In genomic region chr19:6400096-6401086, GRCm38 (mm10) we compare ENCODE assay signal across 9 mouse cellular contexts. TPM values are rescaled to one million over a fixed set of nuclear protein-coding genes. Genes with fewer than 3 reads are reported as not detected.
DNase-seq lines count a peak whose midpoint lies in the region; ATAC-seq and TF ChIP-seq lines count a peak whose summit lies in the region.
"Had no signal": no experiment of that assay in that cellular context is flagged by ENCODE, and none has a peak within 500 bp of the region (broad histone marks: within the 10 kb centered on the region; RNA-seq: fewer than 3 reads in every experiment).

No protein-coding gene starts in this region.

- DNase-seq in heart, adult 9 months (ENCODE audit: low spot score in 2 of 2), result peak; percentile 43 to 62
- no peak for DNase-seq in limb, embryonic 10.5 days (ENCODE audit: low spot score)
- DNase-seq in frontal cortex, adult 2 months (ENCODE audit: extremely low spot score in 1 of 2, low spot score in 1 of 2), result no peak
- DNase-seq in cerebellum, adult 9-11 months, result no peak

- no peaks in the 10 kb centered on the region; the same call in 1 of the 2 replicates for H3K36me3 ChIP-seq in erythroblast, embryonic 14.5 days (ENCODE audit: control insufficient read depth)
- H3K36me3 ChIP-seq in E14TG2a.4 (ENCODE audit: insufficient read depth, low read length) (peaks cover 24% of the 10 kb centered on the region), myocyte (ENCODE audit: control insufficient read depth, insufficient read depth) (no peaks in the 10 kb centered on the region)
- no peaks in the 10 kb centered on the region for H3K36me3 ChIP-seq in limb, embryonic 10.5 days

- no peak overlapping the region for H3ac ChIP-seq in myocyte (ENCODE audit: control insufficient read depth, insufficient read length)

- H3K27me3 ChIP-seq in erythroblast, embryonic 14.5 days (ENCODE audit: control insufficient read depth), result peaks cover 59% of the 10 kb centered on the region
- H3K27me3 ChIP-seq in E14TG2a.4 (ENCODE audit: insufficient read depth, low read length) (peaks cover 49% of the 10 kb centered on the region), myocyte (ENCODE audit: control insufficient read depth, insufficient read depth, insufficient read length) (peaks cover 44% of the 10 kb centered on the region)
- H3K27me3 ChIP-seq in limb, embryonic 10.5 days (ENCODE audit: low read depth, poor library complexity, severe bottlenecking), result peaks cover 88% of the 10 kb centered on the region

- 3% methylated on average over 29 of the region's 29 CpGs for WGBS in limb, embryonic 10.5 days

- TF ChIP-seq POLR2A in myocyte (IDR thresholded peaks at IDR 0.05; ENCODE audit: insufficient read length, low read depth), result no peak

- H3K4me1 ChIP-seq in erythroblast, embryonic 14.5 days (ENCODE audit: control insufficient read depth), result peaks cover 31% of the 10 kb centered on the region
- H3K4me1 ChIP-seq in E14TG2a.4 (replicated peaks; ENCODE audit: low read depth, low read length), result peaks cover 79% of the 10 kb centered on the region
- H3K4me1 ChIP-seq in limb, embryonic 10.5 days, result peaks cover 58% of the 10 kb centered on the region

- peak overlapping the region; percentile 62 for H3K4me2 ChIP-seq in myocyte (ENCODE audit: low read depth)

- TF ChIP-seq CTCF in E14TG2a.4 (conservative IDR thresholded peaks at IDR 0.05; ENCODE audit: low read length), result no peak

- no peaks in the 10 kb centered on the region for H3K79me2 ChIP-seq in myocyte (ENCODE audit: control insufficient read depth, insufficient read depth)

- peaks cover 3% of the 10 kb centered on the region; the same call in 1 of the 2 replicates for H3K9me3 ChIP-seq in erythroblast, embryonic 14.5 days (ENCODE audit: control insufficient read depth, low read length)
- no peaks in the 10 kb centered on the region for H3K9me3 ChIP-seq in E14TG2a.4 (ENCODE audit: low read length)
- H3K9me3 ChIP-seq in limb, embryonic 10.5 days (replicated peaks), result no peaks in the 10 kb centered on the region

- peak overlapping the region; percentile 77 for H3K27ac ChIP-seq in limb, embryonic 10.5 days
- H3K27ac ChIP-seq: macrophage had no signal

- peak overlapping the region; percentile 14 for H3K4me3 ChIP-seq in erythroblast, embryonic 14.5 days (replicated peaks)
- peak overlapping the region; percentile 87 for H3K4me3 ChIP-seq in E14TG2a.4 (replicated peaks; ENCODE audit: low read length)
- peak overlapping the region; percentile 74 for H3K4me3 ChIP-seq in limb, embryonic 10.5 days
- no peak overlapping the region for H3K4me3 ChIP-seq in myocyte

- ATAC-seq in erythroblast, adult 5-6 weeks (replicated peaks; ENCODE audit: low FRiP score, poor library complexity, severe bottlenecking), result no peak

TF ChIP-seq in myocyte, 11 proteins besides CTCF, POLR2A, EP300 and RAD21:
- TF ChIP-seq MAX (IDR thresholded peaks at IDR 0.05; ENCODE audit: low read depth) (no peak), REST (IDR thresholded peaks at IDR 0.05; ENCODE audit: insufficient read depth, insufficient read length) (no peak), TCF3 (IDR thresholded peaks at IDR 0.05; ENCODE audit: insufficient read length, low read depth) (no peak), CEBPB (IDR thresholded peaks at IDR 0.05; ENCODE audit: insufficient read depth, poor library complexity, severe bottlenecking) (no peak), MYOD1 (IDR thresholded peaks at IDR 0.05; ENCODE audit: control insufficient read depth in 1 of 3, insufficient read length in 2 of 3, low read depth in 2 of 3) (no peak), POLR2AphosphoS2 (IDR thresholded peaks at IDR 0.05; ENCODE audit: insufficient read length, low read depth) (no peak), TCF12 (IDR thresholded peaks at IDR 0.05; ENCODE audit: insufficient read depth, poor library complexity, severe bottlenecking) (no peak), USF1 (IDR thresholded peaks at IDR 0.05; ENCODE audit: low read depth) (no peak), E2F4 (IDR thresholded peaks at IDR 0.05; ENCODE audit: insufficient read depth) (no peak)

RNA-seq across cellular contexts. Expression of gene Rasgrp2, which starts 1.3 kb away (rescaled TPM):
- 0.71 and 0.73 TPM in 2 replicates for polyA plus RNA-seq in erythroblast, embryonic 14.5 days (2012)
- 55.4 and 90.1 TPM in 2 replicates for total RNA-seq in erythroblast, adult 5-6 weeks (2015; ENCODE audit: low replicate concordance)
- 31.9 and 39.0 TPM in 2 replicates for total RNA-seq in erythroblast, adult 5-6 weeks (2017; ENCODE audit: low replicate concordance)
- 14.6 and 16.7 TPM in 2 replicates for polyA plus RNA-seq in limb, embryonic 10.5 days (2016; fragmentation: Nextera tagmentation; extraction: Ambion mirVana)
- polyA plus RNA-seq in myocyte (2012; fragmentation: generic; extraction: Trizol), result 8.0 TPM
- polyA plus RNA-seq in frontal cortex, adult 2 months (2012; rRNA removed), result 70.0 and 74.0 TPM in 2 replicates

RNA-seq across cellular contexts. Expression of gene Pygm, which starts 16.2 kb away (rescaled TPM):
- polyA plus RNA-seq in erythroblast, embryonic 14.5 days (2012), result 0.08 and 0.14 TPM in 2 replicates
- not detected in 2 replicates for total RNA-seq in erythroblast, adult 5-6 weeks (2015; ENCODE audit: low replicate concordance)
- total RNA-seq in erythroblast, adult 5-6 weeks (2017; ENCODE audit: low replicate concordance), result not detected in 2 replicates
- 2.5 and 3.0 TPM in 2 replicates for polyA plus RNA-seq in limb, embryonic 10.5 days (2016; fragmentation: Nextera tagmentation; extraction: Ambion mirVana)
- polyA plus RNA-seq in myocyte (2012; fragmentation: generic; extraction: Trizol), result 232 TPM
- 39.0 and 54.8 TPM in 2 replicates for polyA plus RNA-seq in frontal cortex, adult 2 months (2012; rRNA removed)

RNA-seq across cellular contexts. Expression of gene Nrxn2, which starts 18.1 kb away (rescaled TPM):
- 0.03 TPM in 1 of 2 replicates, not detected in the other for polyA plus RNA-seq in erythroblast, embryonic 14.5 days (2012)
- not detected in 2 replicates for total RNA-seq in erythroblast, adult 5-6 weeks (2015; ENCODE audit: low replicate concordance)
- not detected in 2 replicates for total RNA-seq in erythroblast, adult 5-6 weeks (2017; ENCODE audit: low replicate concordance)
- 0.78 and 1.5 TPM in 2 replicates for polyA plus RNA-seq in limb, embryonic 10.5 days (2016; fragmentation: Nextera tagmentation; extraction: Ambion mirVana)
- polyA plus RNA-seq in myocyte (2012; fragmentation: generic; extraction: Trizol), result 0.01 TPM
- polyA plus RNA-seq in frontal cortex, adult 2 months (2012; rRNA removed), result 393 and 395 TPM in 2 replicates
- polyA plus RNA-seq: macrophage had no signal

RNA-seq across cellular contexts. Expression of gene Sf1, which starts 36.9 kb away (rescaled TPM):
- polyA plus RNA-seq in erythroblast, embryonic 14.5 days (2012), result 134 and 140 TPM in 2 replicates
- 71.3 and 72.7 TPM in 2 replicates for total RNA-seq in erythroblast, adult 5-6 weeks (2015; ENCODE audit: low replicate concordance)
- total RNA-seq in erythroblast, adult 5-6 weeks (2017; ENCODE audit: low replicate concordance), result 42.1 and 81.4 TPM in 2 replicates
- polyA plus RNA-seq in limb, embryonic 10.5 days (2016; fragmentation: Nextera tagmentation; extraction: Ambion mirVana), result 193 and 206 TPM in 2 replicates
- polyA plus RNA-seq in myocyte (2012; fragmentation: generic; extraction: Trizol), result 131 TPM
- 179 and 186 TPM in 2 replicates for polyA plus RNA-seq in frontal cortex, adult 2 months (2012; rRNA removed)

RNA-seq across cellular contexts. Expression of gene Map4k2, which starts 59.5 kb away (rescaled TPM):
- polyA plus RNA-seq in erythroblast, embryonic 14.5 days (2012), result 1.2 and 2.1 TPM in 2 replicates
- 21.5 and 30.0 TPM in 2 replicates for total RNA-seq in erythroblast, adult 5-6 weeks (2015; ENCODE audit: low replicate concordance)
- total RNA-seq in erythroblast, adult 5-6 weeks (2017; ENCODE audit: low replicate concordance), result 14.5 and 21.1 TPM in 2 replicates
- 10.4 and 15.2 TPM in 2 replicates for polyA plus RNA-seq in limb, embryonic 10.5 days (2016; fragmentation: Nextera tagmentation; extraction: Ambion mirVana)
- polyA plus RNA-seq in myocyte (2012; fragmentation: generic; extraction: Trizol), result 10.0 TPM
- polyA plus RNA-seq in frontal cortex, adult 2 months (2012; rRNA removed), result 193 and 205 TPM in 2 replicates

Comparison
In these comparisons a context has a peak if more than half of its experiments do, and no peak if none do; other contexts are left out.
1. DNase-seq: peak in heart, adult 9 months (2 of 2); none in limb, embryonic 10.5 days (single experiment), frontal cortex, adult 2 months (0 of 2) and cerebellum, adult 9-11 months (single experiment).
2. RNA of gene Pygm, which starts 16.2 kb away (polyA plus RNA-seq): 232 TPM in myocyte (single experiment) and 39.0 to 54.8 TPM in frontal cortex, adult 2 months; 2.5 to 3.0 TPM in limb, embryonic 10.5 days and 0.08 to 0.14 TPM in erythroblast, embryonic 14.5 days; every median in the first group is over 10 times any median in the second.
3. RNA of gene Nrxn2, which starts 18.1 kb away (polyA plus RNA-seq): 393 to 395 TPM in frontal cortex, adult 2 months; 0.78 to 1.5 TPM in limb, embryonic 10.5 days, 0.03 TPM in erythroblast, embryonic 14.5 days and 0.01 TPM in myocyte (single experiment); every median in the first group is over 100 times any median in the second.